Mouse (Mus musculus) forebrain, embryonic 15.5 days (tissue): Measurements from ENCODE around the gene Capn8. TPM values are rescaled to one million over a fixed set of nuclear protein-coding genes. Genes with fewer than 3 reads are reported as not detected.
A peak's percentile ranks its signal among the peaks of the same experiment; 100 is the strongest.

ENCODE experiments used
- ATAC-seq: fragments of 200-750 bp; cut with Nextera tagmentation; replicated peaks from 2 replicates; pipeline ENCODE4 v1.8.0; 2017; ENCODE audit warnings: mild to moderate bottlenecking, moderate TSS enrichment, moderate library complexity
- H3K27ac ChIP-seq: fragments of 300-500 bp; sonication (generic); replicated peaks from 2 replicates; pipeline ENCODE4 v1.5.1; 2015; ENCODE audit warnings: mild to moderate bottlenecking, inconsistent platforms
- H3K27me3 ChIP-seq: fragments of 300-500 bp; sonication (generic); 2 replicates; pipeline ENCODE4 v1.6.1; 2015; ENCODE audit warnings: inconsistent platforms
- H3K36me3 ChIP-seq: fragments of 300-500 bp; sonication (generic); 2 replicates; pipeline ENCODE4 v1.6.1; 2015; ENCODE audit warnings: mild to moderate bottlenecking, inconsistent platforms
- H3K4me1 ChIP-seq: fragments of 300-500 bp; sonication (generic); 2 replicates; pipeline ENCODE4 v1.6.1; 2015; ENCODE audit warnings: inconsistent platforms
- H3K4me2 ChIP-seq: fragments of 300-500 bp; sonication (generic); replicated peaks from 2 replicates; pipeline ENCODE4 v1.6.1; 2015; ENCODE audit warnings: mild to moderate bottlenecking, inconsistent platforms
- H3K4me3 ChIP-seq: fragments of 300-500 bp; sonication (generic); 2 replicates; pipeline ENCODE4 v1.5.1; 2015; ENCODE audit warnings: mild to moderate bottlenecking, inconsistent platforms
- H3K9ac ChIP-seq: fragments of 300-500 bp; sonication (generic); replicated peaks from 2 replicates; pipeline ENCODE4 v1.6.1; 2015; ENCODE audit warnings: mild to moderate bottlenecking, inconsistent platforms
- H3K9me3 ChIP-seq: fragments of 300-500 bp; sonication (generic); 2 replicates; pipeline ENCODE4 v1.6.1; 2016; ENCODE audit warnings: inconsistent platforms
- WGBS: fragments of 180-500 bp; shearing (Covaris S2); methylation state at CpG from one replicate; pipeline ENCODE4 v1.1.7; 2015; ENCODE audit warnings: mixed read lengths; 5-methylcytosine and 5-hydroxymethylcytosine counted together
- polyA plus RNA-seq: library from polyadenylated mRNA; unstranded; fragments of >200 nt; fragmentation: Nextera tagmentation; extraction: Ambion mirVana; gene quantifications from 2 replicates; pipeline ENCODE4 v1.2.1, GENCODE M21; 2015

Capn8 gene
- polyA plus RNA-seq, 1 experiment from 2014 or later = 0.06 TPM

GRCm38 (mm10) chr1:182559530-182559929, 5.3 kb upstream of the Capn8 start:
- H3K27ac ChIP-seq = no peak overlapping the region
- H3K4me1 ChIP-seq = peaks cover 5% of the 10 kb centered on the region; the same call in 1 of the 2 replicates
- ATAC-seq = no peak
- H3K4me3 ChIP-seq = no peak overlapping the region
- H3K27me3 ChIP-seq = no peaks in the 10 kb centered on the region
- no peak overlapping the region for H3K9ac ChIP-seq
- H3K4me2 ChIP-seq = no peak overlapping the region
- H3K9me3 ChIP-seq = no peaks in the 10 kb centered on the region
- 87% methylated on average over 11 of the region's 11 CpGs for WGBS
- no peaks in the 10 kb centered on the region for H3K36me3 ChIP-seq

GRCm38 (mm10) chr1:182560390-182561098, 4.3 kb upstream of the Capn8 start:
- WGBS = 24% methylated on average over 3 of the region's 3 CpGs
- Histone ChIP-seq H3K4me1 (peaks cover 5% of the 10 kb centered on the region; the same call in 1 of the 2 replicates), H3K4me2 (no peak overlapping the region), H3K9me3 (no peaks in the 10 kb centered on the region), H3K9ac (no peak overlapping the region), H3K27me3 (no peaks in the 10 kb centered on the region), H3K36me3 (no peaks in the 10 kb centered on the region), H3K27ac (no peak overlapping the region), H3K4me3 (no peak overlapping the region)
- peak; percentile 69 for ATAC-seq

DNA sequence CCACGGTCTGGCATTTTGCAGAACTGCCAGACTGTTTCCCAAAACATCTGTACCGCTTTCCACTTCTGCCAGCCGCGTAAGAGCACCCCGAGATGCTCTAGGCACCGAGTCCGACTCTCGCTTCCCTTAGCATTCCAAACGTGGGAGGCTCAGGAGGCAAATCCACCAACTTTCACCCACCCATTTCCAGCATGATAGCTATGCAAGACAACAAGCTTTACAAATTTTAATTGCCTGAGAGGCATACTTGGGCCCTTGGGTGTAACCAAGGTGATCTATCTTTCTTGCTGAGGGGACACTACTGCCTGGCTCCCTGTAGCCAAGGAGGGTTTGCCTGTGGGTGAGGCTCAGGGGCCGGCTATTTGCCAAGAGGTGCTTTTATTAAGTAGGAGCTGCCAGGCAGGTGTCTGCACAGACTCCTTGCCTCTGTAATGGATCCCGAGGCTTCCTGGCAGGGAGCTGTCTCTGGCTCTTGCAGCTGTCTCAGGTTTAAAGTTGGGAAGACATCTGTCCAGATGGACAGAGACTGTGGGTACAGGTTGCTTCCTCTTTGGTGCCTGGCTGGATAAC, 2.8 kb upstream of the Capn8 start:
- no peak overlapping the region for H3K4me2 ChIP-seq
- no peak overlapping the region for H3K4me3 ChIP-seq
- no peak for ATAC-seq
- H3K27me3 ChIP-seq = no peaks in the 10 kb centered on the region
- H3K36me3 ChIP-seq = no peaks in the 10 kb centered on the region
- H3K9ac ChIP-seq = no peak overlapping the region
- H3K4me1 ChIP-seq = peaks cover 5% of the 10 kb centered on the region; the same call in 1 of the 2 replicates
- 70% methylated on average over 11 of the region's 11 CpGs for WGBS
- no peak overlapping the region for H3K27ac ChIP-seq
- no peaks in the 10 kb centered on the region for H3K9me3 ChIP-seq

- no peak overlapping the region for H3K9ac ChIP-seq
- ATAC-seq = no peak; the same call in 1 of the 2 replicates
- H3K4me3 ChIP-seq = no peak overlapping the region
- H3K27ac ChIP-seq = no peak overlapping the region
- H3K9me3 ChIP-seq = no peaks in the 10 kb centered on the region
- H3K36me3 ChIP-seq = no peaks in the 10 kb centered on the region
- 50% methylated on average over 16 of the region's 16 CpGs for WGBS
- H3K4me1 ChIP-seq = peaks cover 5% of the 10 kb centered on the region; the same call in 1 of the 2 replicates
- H3K27me3 ChIP-seq = no peaks in the 10 kb centered on the region
- no peak overlapping the region for H3K4me2 ChIP-seq
Observed at GRCm38 (mm10) chr1:182562576-182563370, 2.0 kb upstream of the Capn8 start.

DNA sequence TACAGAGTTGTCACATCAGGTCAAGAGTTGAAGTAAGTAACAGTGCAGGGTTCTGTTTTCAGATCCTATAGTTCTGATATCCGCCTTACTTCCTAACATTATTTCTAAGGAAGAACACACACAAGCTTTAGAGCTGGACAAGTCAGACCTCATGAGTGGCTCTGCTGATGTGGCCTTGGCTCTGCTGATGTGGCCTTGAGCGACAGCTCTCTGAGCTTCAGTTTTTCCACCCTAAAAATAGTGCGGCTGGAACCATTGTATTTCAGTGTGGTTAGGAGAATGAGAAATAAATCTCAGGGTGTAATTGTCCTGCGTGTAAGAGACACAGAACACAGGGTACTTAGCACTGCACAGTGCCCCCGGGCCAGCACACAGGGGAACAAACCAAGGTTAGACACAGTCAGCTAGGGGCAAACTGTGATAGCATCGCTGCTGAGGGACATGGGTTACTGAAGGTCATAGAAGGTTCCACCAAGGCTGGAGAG, 586 bp downstream of the Capn8 start:
- 94% methylated on average over 6 of the region's 6 CpGs for WGBS
- Histone ChIP-seq H3K9me3 (no peaks in the 10 kb centered on the region), H3K27ac (no peak overlapping the region), H3K4me2 (no peak overlapping the region), H3K36me3 (no peaks in the 10 kb centered on the region), H3K27me3 (no peaks in the 10 kb centered on the region), H3K9ac (no peak overlapping the region), H3K4me1 (peaks cover 5% of the 10 kb centered on the region; the same call in 1 of the 2 replicates), H3K4me3 (no peak overlapping the region)
- no peak for ATAC-seq

DNA sequence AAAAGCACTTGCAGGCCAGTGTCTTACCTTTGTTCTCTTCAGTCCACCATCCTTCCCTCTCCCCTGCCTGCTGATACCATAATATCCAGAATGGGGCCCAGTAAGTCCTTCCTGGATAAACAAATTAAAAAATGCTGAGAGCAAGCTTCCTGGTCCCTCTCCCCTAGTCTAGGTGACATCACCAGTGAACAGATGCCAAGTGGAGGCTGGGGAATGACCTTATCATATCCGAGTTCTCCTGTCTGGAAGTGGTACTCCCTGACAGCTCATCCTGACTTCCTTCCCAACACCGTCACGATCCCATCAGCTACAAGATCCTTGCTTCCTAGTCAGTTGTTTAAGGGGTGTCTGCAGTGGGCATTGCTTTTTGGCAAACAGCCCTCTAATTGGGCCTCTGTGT, 6.3 kb downstream of the Capn8 start:
- no peak overlapping the region for H3K4me2 ChIP-seq
- ATAC-seq = no peak
- WGBS = 69% methylated on average over 3 of the region's 3 CpGs

GRCm38 (mm10) chr1:182571973-182572372, 7.2 kb downstream of the Capn8 start:
- no peaks in the 10 kb centered on the region for H3K36me3 ChIP-seq
- H3K27me3 ChIP-seq = peaks cover 3% of the 10 kb centered on the region; the same call in 1 of the 2 replicates
- no peak for ATAC-seq
- H3K9ac ChIP-seq = no peak overlapping the region
- H3K4me1 ChIP-seq = peaks cover 10% of the 10 kb centered on the region
- H3K4me2 ChIP-seq = no peak overlapping the region
- H3K9me3 ChIP-seq = no peaks in the 10 kb centered on the region
- 54% methylated on average over 11 of the region's 11 CpGs for WGBS
- H3K27ac ChIP-seq = no peak overlapping the region
- H3K4me3 ChIP-seq = no peak overlapping the region

More for the DNA sequence above, 6.3 kb downstream of the Capn8 start:
- no peaks in the 10 kb centered on the region for H3K36me3 ChIP-seq
- H3K27ac ChIP-seq = no peak overlapping the region
- no peak overlapping the region for H3K9ac ChIP-seq
- H3K4me1 ChIP-seq = peaks cover 10% of the 10 kb centered on the region
- H3K27me3 ChIP-seq = peaks cover 3% of the 10 kb centered on the region; the same call in 1 of the 2 replicates
- H3K9me3 ChIP-seq = no peaks in the 10 kb centered on the region
- H3K4me3 ChIP-seq = no peak overlapping the region

GRCm38 (mm10) chr1:182573856-182574665, 9.3 kb downstream of the Capn8 start:
- Histone ChIP-seq H3K9ac (no peak overlapping the region), H3K27ac (peak overlapping the region; percentile 70), H3K36me3 (no peaks in the 10 kb centered on the region), H3K4me1 (peaks cover 10% of the 10 kb centered on the region), H3K27me3 (peaks cover 3% of the 10 kb centered on the region; the same call in 1 of the 2 replicates), H3K4me3 (no peak overlapping the region), H3K9me3 (no peaks in the 10 kb centered on the region), H3K4me2 (no peak overlapping the region)
- 2% methylated on average over 8 of the region's 8 CpGs for WGBS
- ATAC-seq = peak; percentile 77

DNA sequence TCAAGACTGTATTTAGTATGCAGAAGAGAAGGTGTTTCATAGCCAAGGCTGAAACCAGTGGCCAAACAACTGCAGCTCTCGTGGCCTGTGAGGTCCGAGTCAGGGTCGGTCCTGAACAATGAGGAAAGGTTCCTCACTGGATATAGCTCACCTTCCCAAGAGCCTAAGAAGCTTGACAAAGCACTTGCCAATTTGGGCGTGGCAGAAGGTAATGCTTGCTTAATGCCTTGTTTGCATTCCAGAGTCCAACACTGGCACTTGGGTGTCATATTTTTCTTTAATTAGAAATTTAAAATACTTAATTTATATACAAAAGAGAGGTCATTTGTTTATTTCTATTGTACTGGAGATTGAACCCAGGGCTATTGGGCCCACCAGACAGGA, 9.9 kb downstream of the Capn8 start:
- Histone ChIP-seq H3K36me3 (no peaks in the 10 kb centered on the region), H3K4me3 (no peak overlapping the region), H3K4me1 (peaks cover 10% of the 10 kb centered on the region), H3K4me2 (no peak overlapping the region), H3K9me3 (no peaks in the 10 kb centered on the region), H3K27ac (peak overlapping the region; percentile 46), H3K27me3 (peaks cover 3% of the 10 kb centered on the region; the same call in 1 of the 2 replicates), H3K9ac (no peak overlapping the region)
- 13% methylated on average over 4 of the region's 4 CpGs for WGBS
- no peak for ATAC-seq

DNA sequence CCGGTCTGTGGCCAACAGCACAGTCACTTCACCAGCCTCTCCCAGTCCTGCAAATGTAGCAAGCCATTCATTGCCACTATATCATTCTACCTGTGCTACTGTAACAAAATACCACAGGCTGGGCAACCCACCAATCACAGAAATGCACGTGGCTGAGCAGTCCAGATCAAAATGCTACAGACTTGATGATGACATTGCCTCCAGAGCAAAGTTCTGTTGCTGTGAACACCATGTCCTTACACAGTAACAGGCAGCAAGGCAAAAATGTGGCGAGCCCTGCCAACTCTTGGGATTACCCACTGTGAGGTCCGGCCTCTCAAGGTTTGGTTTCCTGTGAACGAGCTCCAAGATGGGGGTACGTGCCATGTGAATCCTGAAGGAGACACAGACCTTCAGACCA, 19.4 kb downstream of the Capn8 start:
- 81% methylated on average over 6 of the region's 6 CpGs for WGBS
- Histone ChIP-seq H3K4me3 (no peak overlapping the region), H3K36me3 (no peaks in the 10 kb centered on the region)

GRCm38 (mm10) chr1:182585162-182585840, 20.5 kb downstream of the Capn8 start:
- peaks cover 6% of the 10 kb centered on the region for H3K4me1 ChIP-seq
- H3K27ac ChIP-seq = no peak overlapping the region
- H3K9me3 ChIP-seq = no peaks in the 10 kb centered on the region
- 17% methylated on average over 16 of the region's 16 CpGs for WGBS
- no peak for ATAC-seq
- H3K36me3 ChIP-seq = no peaks in the 10 kb centered on the region
- peak overlapping the region; percentile 27 for H3K4me3 ChIP-seq
- H3K4me2 ChIP-seq = peak overlapping the region; percentile 36
- no peaks in the 10 kb centered on the region for H3K27me3 ChIP-seq
- H3K9ac ChIP-seq = no peak overlapping the region; the same call in 1 of the 2 replicates

More for the DNA sequence above, 19.4 kb downstream of the Capn8 start:
- H3K9me3 ChIP-seq = no peaks in the 10 kb centered on the region
- H3K4me2 ChIP-seq = no peak overlapping the region
- no peak overlapping the region for H3K9ac ChIP-seq
- peaks cover 6% of the 10 kb centered on the region for H3K4me1 ChIP-seq
- no peaks in the 10 kb centered on the region for H3K27me3 ChIP-seq
- no peak for ATAC-seq
- no peak overlapping the region for H3K27ac ChIP-seq
